Mouse (Mus musculus) bone marrow, adult 2 months (tissue): ENCODE data around the gene Fam189a1.

Experiments used
- CTCF ChIP-seq: fragments of 200-500 bp; IDR thresholded peaks from 2 replicates; pipeline ENCODE4 v1.5.1; 2011; ENCODE audit warnings: low read length, control low read depth; ENCODE audit not compliant: control insufficient read depth, insufficient read depth
- POLR2A ChIP-seq: fragments of 200-500 bp; IDR thresholded peaks from 2 replicates; pipeline ENCODE4 v1.6.1; 2011; ENCODE audit warnings: low read depth, mild to moderate bottlenecking, control low read depth, low read length, borderline replicate concordance; ENCODE audit not compliant: control insufficient read depth

DNA sequence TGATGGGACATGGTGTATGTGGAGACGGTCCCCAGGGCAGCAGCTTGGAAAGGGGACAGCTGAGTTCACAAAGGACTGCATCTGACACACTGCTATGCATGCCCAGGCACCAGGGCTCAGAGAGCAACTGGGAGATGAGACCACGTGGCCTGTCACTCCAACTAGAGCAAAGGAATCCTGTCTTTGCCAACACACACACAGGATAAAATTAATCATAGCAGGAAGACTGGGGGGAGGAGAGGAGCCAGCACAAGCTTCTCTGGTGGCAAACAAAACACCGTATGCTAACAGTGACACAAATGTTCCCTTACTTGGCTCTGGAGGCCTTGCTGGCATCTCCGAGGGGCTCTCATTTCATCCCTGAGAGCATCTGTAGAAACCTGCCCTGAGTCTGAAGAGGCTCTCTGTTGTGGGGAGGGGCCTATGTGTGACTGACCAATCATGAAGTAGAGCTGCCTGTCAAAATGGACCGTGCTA is 60.7 kb downstream of the Fam189a1 start:
- TF ChIP-seq CTCF (no peak), POLR2A (no peak)
